Mouse (Mus musculus) myocyte (in vitro differentiated cells): ENCODE measurements around the gene Otud4.

Experiments
- POLR2A ChIP-seq: IDR thresholded peaks from one replicate; pipeline ENCODE4 v1.6.1; 2011; ENCODE audit warnings: low read depth, mild to moderate bottlenecking, control low read depth, moderate library complexity; ENCODE audit not compliant: insufficient read length
- POLR2AphosphoS2 ChIP-seq: IDR thresholded peaks from one replicate; pipeline ENCODE4 v1.6.1; 2011; ENCODE audit warnings: low read depth, control low read depth; ENCODE audit not compliant: insufficient read length
- SRF ChIP-seq: IDR thresholded peaks from one replicate; pipeline ENCODE4 v1.6.1; 2011; ENCODE audit warnings: low read depth; ENCODE audit not compliant: control insufficient read depth, insufficient read length

DNA sequence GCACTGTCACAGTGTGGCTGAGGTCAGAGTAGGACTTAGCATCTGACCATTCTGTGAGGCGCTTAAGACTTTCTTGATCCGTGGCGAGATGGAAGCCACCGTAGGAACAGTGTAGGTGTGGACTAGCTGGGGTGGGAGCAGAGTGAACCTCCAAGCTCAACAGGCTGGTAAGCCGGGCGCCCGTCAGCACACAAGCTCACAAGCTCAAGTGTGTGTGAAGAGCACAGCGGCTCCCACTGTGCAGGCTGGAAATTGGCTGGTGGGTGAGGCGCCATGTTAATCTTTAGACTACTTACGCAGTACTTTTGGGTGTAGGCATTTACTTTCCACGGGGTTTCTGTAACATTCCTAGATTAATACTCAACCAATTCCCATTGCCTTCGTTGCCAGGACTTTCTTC lies 16.1 kb upstream of the Otud4 start:
- TF ChIP-seq SRF (no peak), POLR2A (no peak), POLR2AphosphoS2 (no peak)
